Mouse (Mus musculus) C2C12 (cell line): ENCODE measurements around the gene Selenov.

Source experiments
- CEBPB ChIP-seq: IDR thresholded peaks from one replicate; pipeline ENCODE4 v1.6.1; 2011; ENCODE audit warnings: low read depth, mild to moderate bottlenecking, control low read depth, moderate library complexity
- CTCF ChIP-seq: IDR thresholded peaks from one replicate; pipeline ENCODE4 v1.5.1; 2011; ENCODE audit not compliant: control insufficient read depth, insufficient read depth, insufficient read length
- FOSL1 ChIP-seq: IDR thresholded peaks from one replicate; pipeline ENCODE4 v1.8.0; 2011; ENCODE audit warnings: mild to moderate bottlenecking, low read length; ENCODE audit not compliant: poor library complexity, insufficient read depth, severe bottlenecking
- MAX ChIP-seq: IDR thresholded peaks from one replicate; pipeline ENCODE4 v1.6.1; 2011; ENCODE audit warnings: mild to moderate bottlenecking, control low read depth
- MYOD1 ChIP-seq: IDR thresholded peaks from one replicate; pipeline ENCODE4 v1.6.1; 2011; ENCODE audit warnings: low read depth; ENCODE audit not compliant: control insufficient read depth, insufficient read length
- MYOG ChIP-seq: IDR thresholded peaks from one replicate; pipeline ENCODE4 v1.6.1; 2011; ENCODE audit not compliant: control insufficient read depth, insufficient read length; ENCODE audit errors: extremely low read depth
- USF1 ChIP-seq: IDR thresholded peaks from one replicate; pipeline ENCODE4 v1.6.1; 2011; ENCODE audit warnings: low read depth, mild to moderate bottlenecking, control low read depth, moderate library complexity

- no peak for TF ChIP-seq USF1
- no peak for TF ChIP-seq CTCF
- TF ChIP-seq MYOG, result no peak
- TF ChIP-seq CEBPB, result no peak
- TF ChIP-seq FOSL1, result no peak
- TF ChIP-seq MAX, result no peak
- no peak for TF ChIP-seq MYOD1
Measured at GRCm38 (mm10) chr7:28265391-28265790, 25.6 kb downstream of the Selenov start.
